Mouse (Mus musculus) midbrain, postnatal 0 days (tissue): ENCODE measurements around the gene Lgi1. TPM values are rescaled to one million over a fixed set of nuclear protein-coding genes. Genes with fewer than 3 reads are reported as not detected.
A peak's percentile ranks its signal among the peaks of the same experiment; 100 is the strongest.

Experiments used
- ATAC-seq: fragments of 200-750 bp; cut with Nextera tagmentation; 2 replicates; pipeline ENCODE4 v1.8.0; 2017; ENCODE audit warnings: moderate number of reproducible peaks, mild to moderate bottlenecking, moderate TSS enrichment, moderate library complexity; ENCODE audit not compliant: low FRiP score
- DNase-seq: peaks from one replicate; pipeline ENCODE4 v3.0.0-alpha.2; 2015; ENCODE audit warnings: low spot score
- H3K27ac ChIP-seq: fragments of 300-500 bp; sonication (generic); 2 replicates; pipeline ENCODE4 v1.5.1; 2014; ENCODE audit warnings: low read depth, mild to moderate bottlenecking, low read length, mixed read lengths
- H3K27me3 ChIP-seq: fragments of 300-500 bp; sonication (generic); 2 replicates; pipeline ENCODE4 v1.6.1; 2014; ENCODE audit warnings: low read length, control low read depth, mixed read lengths; ENCODE audit not compliant: insufficient read depth
- H3K36me3 ChIP-seq: fragments of 300-500 bp; sonication (generic); 2 replicates; pipeline ENCODE4 v1.6.1; 2014; ENCODE audit warnings: low read length, control low read depth, mixed read lengths; ENCODE audit not compliant: insufficient read depth
- H3K4me1 ChIP-seq: fragments of 300-500 bp; sonication (generic); 2 replicates; pipeline ENCODE4 v1.6.1; 2014; ENCODE audit warnings: mild to moderate bottlenecking, control low read depth, antibody characterized with exemption, low read length, mixed read lengths; ENCODE audit not compliant: insufficient read depth
- H3K4me2 ChIP-seq: fragments of 300-500 bp; sonication (generic); 2 replicates; pipeline ENCODE4 v1.6.1; 2014; ENCODE audit warnings: low read depth, mild to moderate bottlenecking, low read length, mixed read lengths; ENCODE audit not compliant: poor library complexity, severe bottlenecking
- H3K4me3 ChIP-seq: fragments of 300-500 bp; sonication (generic); 2 replicates; pipeline ENCODE4 v1.5.1; 2014; ENCODE audit warnings: low read depth, mild to moderate bottlenecking, low read length, moderate library complexity
- H3K9ac ChIP-seq: fragments of 300-500 bp; sonication (generic); replicated peaks from 2 replicates; pipeline ENCODE4 v1.6.1; 2014; ENCODE audit warnings: mild to moderate bottlenecking, low read length, moderate library complexity, mixed read lengths; ENCODE audit not compliant: poor library complexity, severe bottlenecking
- H3K9me3 ChIP-seq: fragments of 300-500 bp; sonication (generic); 2 replicates; pipeline ENCODE4 v1.6.1; 2016; ENCODE audit warnings: low read length, control low read depth
- CTCF ChIP-seq: IDR thresholded peaks from 2 replicates; pipeline ENCODE4 v1.5.1; 2016; ENCODE audit warnings: antibody characterized with exemption, mild to moderate bottlenecking
- WGBS: fragments of 180-500 bp; shearing (Covaris S2); extraction: QIAGEN DNeasy Blood & Tissue Kit; methylation state at CpG from one replicate; pipeline ENCODE4 v1.1.7; 2014; 5-methylcytosine and 5-hydroxymethylcytosine counted together
- polyA plus RNA-seq: library from polyadenylated mRNA; unstranded; fragments of >200 nt; fragmentation: Nextera tagmentation; extraction: Ambion mirVana; gene quantifications from 2 replicates; pipeline ENCODE4 v1.2.1, GENCODE M21; 2015
- total RNA-seq: library from RNA; depleted of rRNA; stranded (reverse); fragments of >200 nt; gene quantifications from 2 replicates; pipeline ENCODE4 v1.2.3, GENCODE M21; 2014

Gene Lgi1
- total and polyA plus RNA-seq, 2 experiments from 2014 or later = 28.3 to 32.8 TPM

DNA sequence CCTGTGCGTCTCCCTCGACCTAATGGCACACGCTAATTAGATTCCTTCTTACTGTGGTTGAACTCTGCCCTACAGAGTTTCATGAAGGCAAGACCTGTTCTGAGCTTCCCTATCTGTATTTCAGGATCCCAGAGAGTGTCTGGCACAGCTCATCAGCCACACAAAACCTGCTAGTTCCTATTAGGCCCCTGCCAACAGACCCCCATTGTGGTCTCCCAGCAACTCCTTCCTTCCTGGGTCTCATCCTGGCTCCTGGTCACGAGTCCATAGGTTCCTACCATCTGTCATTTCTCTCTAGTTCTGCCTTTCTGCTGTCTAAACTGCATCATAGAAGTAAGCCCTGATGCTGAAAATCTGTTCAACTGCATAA is 60.7 kb downstream of the Lgi1 start:
- TF ChIP-seq CTCF = no peak
- ATAC-seq (0 out of 2 replicates have a peak, but pooled peaks have one; percentile 5), DNase-seq (no peak)
- Histone ChIP-seq H3K4me1 (no peaks in the 10 kb centered on the region), H3K27ac (no peak overlapping the region), H3K27me3 (no peaks in the 10 kb centered on the region), H3K36me3 (no peaks in the 10 kb centered on the region), H3K4me2 (no peak overlapping the region), H3K9me3 (no peaks in the 10 kb centered on the region), H3K9ac (no peak overlapping the region), H3K4me3 (no peak overlapping the region)
- WGBS = 60% methylated on average over 4 of the region's 4 CpGs

- Histone ChIP-seq H3K4me2 (no peak overlapping the region), H3K4me3 (no peak overlapping the region), H3K36me3 (no peaks in the 10 kb centered on the region), H3K9ac (no peak overlapping the region), H3K4me1 (no peaks in the 10 kb centered on the region), H3K9me3 (no peaks in the 10 kb centered on the region), H3K27me3 (no peaks in the 10 kb centered on the region), H3K27ac (no peak overlapping the region)
- ATAC-seq = no peak
- DNase-seq = no peak
- WGBS = 92% methylated on average over 7 of the region's 7 CpGs
- TF ChIP-seq CTCF = no peak
These were observed 61.5 kb downstream of the Lgi1 start for GRCm38 (mm10) chr19:38325854-38326253.

GRCm38 (mm10) chr19:38327002-38327401 is 62.7 kb downstream of the Lgi1 start:
- ATAC-seq (no peak), DNase-seq (no peak)
- Histone ChIP-seq H3K9me3 (no peaks in the 10 kb centered on the region), H3K4me2 (no peak overlapping the region), H3K4me1 (no peaks in the 10 kb centered on the region), H3K27ac (no peak overlapping the region), H3K9ac (no peak overlapping the region), H3K27me3 (no peaks in the 10 kb centered on the region), H3K4me3 (no peak overlapping the region), H3K36me3 (no peaks in the 10 kb centered on the region)
- no peak for TF ChIP-seq CTCF
- 9% methylated on average over 4 of the region's 4 CpGs for WGBS

- Histone ChIP-seq H3K4me2 (no peak overlapping the region), H3K4me1 (no peaks in the 10 kb centered on the region), H3K9me3 (no peaks in the 10 kb centered on the region), H3K27me3 (no peaks in the 10 kb centered on the region), H3K4me3 (no peak overlapping the region), H3K27ac (no peak overlapping the region), H3K9ac (no peak overlapping the region), H3K36me3 (no peaks in the 10 kb centered on the region)
- TF ChIP-seq CTCF = no peak
- ATAC-seq = no peak
- 96% methylated on average over 7 of the region's 7 CpGs for WGBS
- no peak for DNase-seq
These were observed 63.7 kb downstream of the Lgi1 start for GRCm38 (mm10) chr19:38328010-38328409.

GRCm38 (mm10) chr19:38329257-38329656 is 64.9 kb downstream of the Lgi1 start:
- H3K9me3 ChIP-seq = no peaks in the 10 kb centered on the region
- H3K4me1 ChIP-seq = no peaks in the 10 kb centered on the region
- no peak overlapping the region for H3K9ac ChIP-seq
- ATAC-seq (no peak), DNase-seq (no peak)
- no peaks in the 10 kb centered on the region for H3K27me3 ChIP-seq
- TF ChIP-seq CTCF = no peak
- WGBS = 90% methylated on average over 5 of the region's 5 CpGs
- H3K36me3 ChIP-seq = no peaks in the 10 kb centered on the region
- no peak overlapping the region for H3K4me2 ChIP-seq
- H3K4me3 ChIP-seq = no peak overlapping the region
- H3K27ac ChIP-seq = no peak overlapping the region

DNA sequence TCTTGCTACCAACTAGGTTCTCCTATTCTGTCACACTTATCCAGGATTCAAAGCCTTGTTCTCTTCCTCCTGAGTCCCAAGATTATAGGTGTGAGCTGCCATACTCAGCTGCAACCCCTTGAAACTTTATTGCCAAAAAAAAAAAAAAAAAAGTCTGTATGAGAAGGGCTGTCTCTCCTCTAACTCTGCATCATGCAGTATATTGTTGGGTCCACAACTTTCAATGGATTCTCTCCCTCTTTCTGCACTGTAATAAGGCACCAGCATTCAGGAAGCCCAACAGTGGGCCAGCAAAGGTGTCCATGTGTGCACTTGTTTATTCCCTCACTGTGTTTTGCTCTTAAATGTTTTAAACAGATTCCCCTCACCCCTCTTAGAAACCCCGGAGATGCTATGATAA is 66.7 kb downstream of the Lgi1 start:
- Histone ChIP-seq H3K9ac (no peak overlapping the region), H3K4me1 (no peaks in the 10 kb centered on the region), H3K4me3 (no peak overlapping the region), H3K27me3 (no peaks in the 10 kb centered on the region), H3K9me3 (no peaks in the 10 kb centered on the region), H3K4me2 (no peak overlapping the region), H3K27ac (no peak overlapping the region), H3K36me3 (no peaks in the 10 kb centered on the region)
- DNase-seq (no peak), ATAC-seq (no peak)
- TF ChIP-seq CTCF = no peak
- 39% methylated on average over 1 of the region's 1 CpGs for WGBS

- no peak for TF ChIP-seq CTCF
- 82% methylated on average over 2 of the region's 2 CpGs for WGBS
These were observed 67.9 kb downstream of the Lgi1 start for GRCm38 (mm10) chr19:38332245-38332644.

More at GRCm38 (mm10) chr19:38332245-38332644, 67.9 kb downstream of the Lgi1 start:
- Histone ChIP-seq H3K4me2 (no peak overlapping the region), H3K9ac (no peak overlapping the region), H3K4me1 (no peaks in the 10 kb centered on the region), H3K9me3 (no peaks in the 10 kb centered on the region), H3K27me3 (no peaks in the 10 kb centered on the region), H3K4me3 (no peak overlapping the region), H3K36me3 (no peaks in the 10 kb centered on the region), H3K27ac (no peak overlapping the region)
- DNase-seq (no peak), ATAC-seq (no peak)
